Comparison of ENCODE assay signal across 23 mouse cellular contexts in genomic region chr2:131046025-131046424, GRCm38 (mm10). TPM values are rescaled to one million over a fixed set of nuclear protein-coding genes. Genes with fewer than 3 reads are reported as not detected.
"Had no signal": no experiment of that assay in that cellular context is flagged by ENCODE, and none has a peak within 500 bp of the region (broad histone marks: within the 10 kb centered on the region; RNA-seq: fewer than 3 reads in every experiment).

No protein-coding gene starts in this region.

- H3K9ac ChIP-seq: heart, embryonic 12.5 days; hindbrain, embryonic 12.5 days; hindbrain, embryonic 14.5 days; intestine, embryonic 15.5 days; limb, embryonic 12.5 days; liver, embryonic 12.5 days had no signal

- ATAC-seq: hindbrain, embryonic 16.5 days; inflammation-experienced regulatory T-cells, adult 6 months; liver, embryonic 12.5 days had no signal

- H3K27ac ChIP-seq: heart, embryonic 10.5 days; hindbrain, embryonic 10.5 days; hindbrain, embryonic 12.5 days; hindbrain, embryonic 14.5 days; intestine, embryonic 15.5 days; layer of hippocampus, adult 2 months; left cerebral cortex, adult 2 months; limb, embryonic 10.5 days; limb, embryonic 12.5 days; liver, embryonic 12.5 days had no signal

- DNase-seq: gastrocnemius, postnatal 14 days; gastrocnemius, postnatal 36 days; heart, adult 18-20 months; heart, postnatal 10 days; heart, postnatal 4 days; kidney, postnatal 10 days; kidney, postnatal 25 days; kidney, postnatal 4 days; liver had no signal

- H3K36me3 ChIP-seq: heart, embryonic 10.5 days; heart, embryonic 12.5 days; hindbrain, embryonic 10.5 days; hindbrain, embryonic 12.5 days; intestine, embryonic 15.5 days; limb, embryonic 10.5 days; limb, embryonic 12.5 days; liver, embryonic 12.5 days had no signal

- H3K9me3 ChIP-seq: heart, embryonic 10.5 days; heart, embryonic 12.5 days; hindbrain, embryonic 10.5 days; hindbrain, embryonic 12.5 days; intestine, embryonic 15.5 days; limb, embryonic 10.5 days; limb, embryonic 12.5 days; liver, embryonic 12.5 days had no signal

- H3K4me2 ChIP-seq: heart, embryonic 12.5 days; hindbrain, embryonic 12.5 days; hindbrain, embryonic 14.5 days; intestine, embryonic 15.5 days; limb, embryonic 12.5 days; liver, embryonic 12.5 days had no signal

- H3K4me3 ChIP-seq: heart, embryonic 10.5 days; heart, embryonic 12.5 days; hindbrain, embryonic 10.5 days; hindbrain, embryonic 12.5 days; intestine, embryonic 15.5 days; layer of hippocampus, adult 2 months; left cerebral cortex, adult 2 months; limb, embryonic 10.5 days; limb, embryonic 12.5 days; liver, embryonic 12.5 days had no signal

RNA-seq across cellular contexts. Expression of gene Gfra4, which starts 3.1 kb away (rescaled TPM):
- total RNA-seq: granulocyte monocyte progenitor cell, adult 5-6 weeks had no signal

RNA-seq across cellular contexts. Expression of gene Siglec1, which starts 40.5 kb away (rescaled TPM):
- total RNA-seq: granulocyte monocyte progenitor cell, adult 5-6 weeks had no signal
- polyA plus RNA-seq: inflammation-experienced regulatory T-cells, adult 6 months had no signal
